Mouse (Mus musculus): ENCODE data around the gene Inca1. TPM values are rescaled to one million over a fixed set of nuclear protein-coding genes. Genes with fewer than 3 reads are reported as not detected.

Inca1 gene
- total and polyA plus RNA-seq, 2 experiments from 2014 or later, result 0.23 to 4.0 TPM

- no peaks in the 10 kb centered on the region for H3K9me3 ChIP-seq (replicated peaks; ENCODE audit: control insufficient read depth, low read length)
- peak; percentile 99 for DNase-seq (ENCODE audit: low spot score)
- H3K4me1 ChIP-seq (ENCODE audit: control insufficient read depth, insufficient read depth), result peaks cover 8% of the 10 kb centered on the region; the same call in 1 of the 2 replicates
- peaks cover 52% of the 10 kb centered on the region for H3K36me3 ChIP-seq (replicated peaks; ENCODE audit: control insufficient read depth, insufficient read depth, low read length)
- H3K4me3 ChIP-seq (ENCODE audit: low read depth, low read length), result peak within 1 kb of the TSS; percentile 80
- H3K27ac ChIP-seq (ENCODE audit: low read depth), result peak within 1 kb of the TSS; percentile 97
- TF ChIP-seq EP300 (IDR thresholded peaks at IDR 0.05; ENCODE audit: low read depth), result peak; percentile 87
- 0 out of 2 replicates have a peak, but pooled peaks have one; percentile 26 for TF ChIP-seq CTCF (IDR thresholded peaks at IDR 0.05; ENCODE audit: low read depth)
- H3K4me2 ChIP-seq (ENCODE audit: low read depth, low read length), result peak within 1 kb of the TSS; percentile 95
- WGBS, result under 1% methylated on average over 63 of the region's 63 CpGs
- peak within 1 kb of the TSS; percentile 86 for H3K9ac ChIP-seq (replicated peaks; ENCODE audit: low read depth, low read length)
- peak; percentile 93 for ATAC-seq (ENCODE audit: insufficient read depth, low read depth)
- no peaks in the 10 kb centered on the region for H3K27me3 ChIP-seq (ENCODE audit: control insufficient read depth, insufficient read depth, low read length)
Observed at GRCm38 (mm10) chr11:70646691-70647650, 53.0 kb downstream of the Inca1 start, which contains the start of the genes Rnf167 and Slc25a11. Rnf167 (plus strand) TSS chr11:70647235. Slc25a11 (minus strand) TSS chr11:70647479.

GRCm38 (mm10) chr11:70646259-70646555, 53.7 kb downstream of the Inca1 start:
- Histone ChIP-seq H3K4me1 (ENCODE audit: control insufficient read depth, insufficient read depth) (peaks cover 8% of the 10 kb centered on the region; the same call in 1 of the 2 replicates), H3K27ac (ENCODE audit: low read depth) (peak overlapping the region; percentile 87), H3K9ac (replicated peaks; ENCODE audit: low read depth, low read length) (peak overlapping the region; percentile 77), H3K9me3 (replicated peaks; ENCODE audit: control insufficient read depth, low read length) (no peaks in the 10 kb centered on the region), H3K27me3 (ENCODE audit: control insufficient read depth, insufficient read depth, low read length) (no peaks in the 10 kb centered on the region), H3K4me2 (ENCODE audit: low read depth, low read length) (peak overlapping the region; percentile 78), H3K36me3 (replicated peaks; ENCODE audit: control insufficient read depth, insufficient read depth, low read length) (peaks cover 45% of the 10 kb centered on the region), H3K4me3 (ENCODE audit: low read depth, low read length) (peak overlapping the region; percentile 80)
- DNase-seq (ENCODE audit: low spot score), result peak; percentile 15
- no peak for TF ChIP-seq EP300 (IDR thresholded peaks at IDR 0.05; ENCODE audit: low read depth)
- TF ChIP-seq CTCF (IDR thresholded peaks at IDR 0.05; ENCODE audit: low read depth), result no peak
- 12% methylated on average over 3 of the region's 3 CpGs for WGBS
- no peak for ATAC-seq (ENCODE audit: insufficient read depth, low read depth)

- Histone ChIP-seq H3K27ac (ENCODE audit: low read depth) (peak overlapping the region; percentile 87), H3K4me1 (ENCODE audit: control insufficient read depth, insufficient read depth) (peaks cover 8% of the 10 kb centered on the region; the same call in 1 of the 2 replicates), H3K27me3 (ENCODE audit: control insufficient read depth, insufficient read depth, low read length) (no peaks in the 10 kb centered on the region), H3K36me3 (replicated peaks; ENCODE audit: control insufficient read depth, insufficient read depth, low read length) (peaks cover 39% of the 10 kb centered on the region), H3K9me3 (replicated peaks; ENCODE audit: control insufficient read depth, low read length) (no peaks in the 10 kb centered on the region), H3K4me3 (ENCODE audit: low read depth, low read length) (peak overlapping the region; percentile 80), H3K9ac (replicated peaks; ENCODE audit: low read depth, low read length) (peak overlapping the region; percentile 77), H3K4me2 (ENCODE audit: low read depth, low read length) (peak overlapping the region; percentile 78)
- ATAC-seq (ENCODE audit: insufficient read depth, low read depth) (no peak; the same call in 1 of the 2 replicates), DNase-seq (ENCODE audit: low spot score) (peak; percentile 42)
- TF ChIP-seq EP300 (IDR thresholded peaks at IDR 0.05; ENCODE audit: low read depth) (no peak), CTCF (IDR thresholded peaks at IDR 0.05; ENCODE audit: low read depth) (no peak)
- 61% methylated on average over 12 of the region's 12 CpGs for WGBS
Observed at GRCm38 (mm10) chr11:70645461-70646258, 54.3 kb downstream of the Inca1 start.

- no peak overlapping the region for H3K4me2 ChIP-seq (ENCODE audit: low read depth, low read length)
- H3K4me1 ChIP-seq (ENCODE audit: control insufficient read depth, insufficient read depth), result peaks cover 8% of the 10 kb centered on the region; the same call in 1 of the 2 replicates
- whole genome bisulfite sequencing, result 86% methylated on average over 8 of the region's 8 CpGs
- H3K4me3 ChIP-seq (ENCODE audit: low read depth, low read length), result no peak overlapping the region
- no peak overlapping the region for H3K27ac ChIP-seq (ENCODE audit: low read depth)
- no peak for TF ChIP-seq CTCF (IDR thresholded peaks at IDR 0.05; ENCODE audit: low read depth)
- TF ChIP-seq EP300 (IDR thresholded peaks at IDR 0.05; ENCODE audit: low read depth), result no peak
- no peak overlapping the region for H3K9ac ChIP-seq (replicated peaks; ENCODE audit: low read depth, low read length)
- H3K27me3 ChIP-seq (ENCODE audit: control insufficient read depth, insufficient read depth, low read length), result no peaks in the 10 kb centered on the region
- no peaks in the 10 kb centered on the region for H3K9me3 ChIP-seq (replicated peaks; ENCODE audit: control insufficient read depth, low read length)
- no peak for ATAC-seq (ENCODE audit: insufficient read depth, low read depth)
- peaks cover 30% of the 10 kb centered on the region for H3K36me3 ChIP-seq (replicated peaks; ENCODE audit: control insufficient read depth, insufficient read depth, low read length)
- no peak for DNase-seq (ENCODE audit: low spot score)
Observed at GRCm38 (mm10) chr11:70644564-70645103, 55.3 kb downstream of the Inca1 start.

- TF ChIP-seq CTCF (IDR thresholded peaks at IDR 0.05; ENCODE audit: low read depth) (no peak), EP300 (IDR thresholded peaks at IDR 0.05; ENCODE audit: low read depth) (no peak)
- H3K4me2 ChIP-seq (ENCODE audit: low read depth, low read length), result no peak overlapping the region
- no peak overlapping the region for H3K4me3 ChIP-seq (ENCODE audit: low read depth, low read length)
- H3K36me3 ChIP-seq (replicated peaks; ENCODE audit: control insufficient read depth, insufficient read depth, low read length), result peaks cover 19% of the 10 kb centered on the region
- ATAC-seq (ENCODE audit: insufficient read depth, low read depth) (no peak), DNase-seq (ENCODE audit: low spot score) (peak; percentile 3)
- WGBS, result 87% methylated on average over 6 of the region's 6 CpGs
- no peak overlapping the region for H3K9ac ChIP-seq (replicated peaks; ENCODE audit: low read depth, low read length)
- no peaks in the 10 kb centered on the region for H3K9me3 ChIP-seq (replicated peaks; ENCODE audit: control insufficient read depth, low read length)
- peaks cover 8% of the 10 kb centered on the region; the same call in 1 of the 2 replicates for H3K4me1 ChIP-seq (ENCODE audit: control insufficient read depth, insufficient read depth)
- no peaks in the 10 kb centered on the region for H3K27me3 ChIP-seq (ENCODE audit: control insufficient read depth, insufficient read depth, low read length)
- H3K27ac ChIP-seq (ENCODE audit: low read depth), result no peak overlapping the region
Observed at GRCm38 (mm10) chr11:70643051-70643450, 56.9 kb downstream of the Inca1 start.
